Mouse (Mus musculus): ENCODE results near the gene Cers1.

GRCm38 (mm10) chr8:70370476-70370875, 54.9 kb downstream of the Cers1 start:
- TF ChIP-seq MAFK (IDR thresholded peaks at IDR 0.05; ENCODE audit: insufficient read depth, low read depth, low read length), result no peak
- no peak for TF ChIP-seq CHD2 (IDR thresholded peaks at IDR 0.05; ENCODE audit: low read depth, low read length)
- TF ChIP-seq ZC3H11A (IDR thresholded peaks at IDR 0.05; ENCODE audit: borderline replicate concordance, low read depth, low read length), result no peak
- no peak for TF ChIP-seq HCFC1 (IDR thresholded peaks at IDR 0.05; ENCODE audit: borderline replicate concordance, insufficient read depth, low read length)
